Mouse (Mus musculus): ENCODE data around the gene Tnfrsf9.

Tnfrsf9 gene

DNA sequence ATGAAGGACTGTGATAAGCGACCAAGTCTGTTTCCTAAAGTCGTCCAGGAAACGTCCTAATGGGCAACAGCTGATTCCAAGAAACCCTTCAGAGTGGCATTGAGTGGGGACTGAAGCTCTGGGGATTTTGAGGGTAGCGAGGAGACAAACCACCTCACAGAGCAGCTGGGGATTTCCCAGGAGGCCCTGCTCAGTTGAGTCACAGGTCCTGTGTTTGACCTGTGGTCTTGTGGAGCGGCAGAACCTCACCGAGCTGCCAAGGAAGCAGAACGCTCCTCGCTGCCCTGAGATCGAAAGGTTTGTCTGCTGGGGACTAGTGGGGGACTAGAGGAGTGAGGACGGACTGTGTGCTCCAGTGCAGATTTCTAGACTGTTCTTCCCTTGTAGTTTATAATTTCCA, 13.4 kb downstream of the Tnfrsf9 start:
- DNase-seq (ENCODE audit: low spot score in 2 of 2): peak; percentile 77 to 86

DNA sequence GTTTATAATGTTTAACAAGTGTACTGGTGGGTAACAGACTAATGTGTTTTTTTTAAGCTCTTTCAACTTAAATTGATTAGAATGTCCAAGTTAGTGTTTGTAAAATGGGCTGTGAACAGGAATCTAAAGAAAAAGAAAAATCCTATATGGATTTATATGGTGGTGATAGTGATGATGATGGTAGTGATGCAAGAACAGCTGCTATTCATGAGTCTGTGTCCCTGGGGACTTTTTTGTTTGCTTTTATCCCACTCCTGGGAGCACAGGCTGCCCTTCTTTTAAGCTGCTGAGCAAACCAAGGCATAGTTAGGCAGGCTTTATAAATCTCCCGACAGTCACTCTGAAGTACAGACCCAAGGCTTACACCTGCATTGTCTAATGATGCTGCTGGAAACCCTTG, 19.1 kb downstream of the Tnfrsf9 start:
- no peak for DNase-seq (ENCODE audit: low spot score in 2 of 2)

DNA sequence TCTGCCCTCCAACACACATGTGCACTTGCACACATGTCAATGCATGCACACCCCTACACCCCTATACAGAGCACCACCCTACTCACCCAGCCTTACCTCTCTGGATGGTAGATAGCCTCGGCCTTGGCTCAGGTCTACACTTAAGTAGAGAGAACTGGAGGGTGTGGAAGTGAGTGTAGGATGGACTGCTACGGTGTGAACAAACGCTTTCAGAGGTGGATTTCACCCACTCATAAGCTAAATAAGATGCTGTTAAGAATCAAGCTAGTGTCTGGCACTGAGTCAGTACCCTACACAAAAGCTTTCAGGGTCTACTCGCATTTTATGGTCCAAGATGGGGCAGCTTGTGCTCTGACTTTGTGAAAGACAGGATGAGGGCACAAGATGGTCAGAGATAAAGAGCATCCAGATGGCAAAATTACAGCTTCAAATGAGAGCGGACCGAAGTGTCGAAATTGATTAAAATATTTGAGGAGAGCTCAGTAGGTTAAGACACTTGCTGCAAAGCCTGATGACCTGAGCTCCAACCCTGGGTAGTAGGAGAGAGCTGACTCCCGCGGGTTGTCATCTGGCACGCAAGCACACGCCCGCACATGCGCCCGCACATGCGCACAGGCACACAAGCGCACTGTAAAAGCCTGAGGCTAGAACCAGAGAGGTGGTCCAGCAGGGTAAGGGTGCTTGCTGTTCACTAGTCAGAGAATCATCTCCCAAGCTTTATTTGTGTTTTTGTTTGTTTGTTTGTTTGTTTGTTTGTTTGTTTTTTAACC, 23.1 kb downstream of the Tnfrsf9 start:
- peak; percentile 28 to 30 for DNase-seq (ENCODE audit: low spot score in 2 of 2)

DNA sequence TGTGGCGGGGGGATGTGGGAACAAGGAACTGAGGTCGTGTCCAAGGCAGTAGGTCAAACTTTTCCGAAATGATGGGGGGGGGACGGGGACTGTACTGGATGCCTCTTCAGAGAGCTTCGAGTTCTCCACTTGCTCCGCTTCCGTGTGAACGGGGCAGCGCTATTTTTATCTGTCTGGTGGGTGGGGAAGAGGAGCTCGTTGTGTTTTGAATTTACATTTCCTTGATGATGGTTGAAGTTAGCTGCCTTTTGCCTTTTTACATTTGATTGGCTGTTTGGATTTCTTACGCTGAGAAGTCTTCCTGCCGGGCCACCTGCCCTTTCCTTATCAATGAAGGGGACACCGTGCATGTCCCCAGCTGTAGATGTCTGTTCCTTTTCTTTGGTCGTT, 23.7 kb downstream of the Tnfrsf9 start:
- no peak for DNase-seq (ENCODE audit: low spot score in 2 of 2)

DNA sequence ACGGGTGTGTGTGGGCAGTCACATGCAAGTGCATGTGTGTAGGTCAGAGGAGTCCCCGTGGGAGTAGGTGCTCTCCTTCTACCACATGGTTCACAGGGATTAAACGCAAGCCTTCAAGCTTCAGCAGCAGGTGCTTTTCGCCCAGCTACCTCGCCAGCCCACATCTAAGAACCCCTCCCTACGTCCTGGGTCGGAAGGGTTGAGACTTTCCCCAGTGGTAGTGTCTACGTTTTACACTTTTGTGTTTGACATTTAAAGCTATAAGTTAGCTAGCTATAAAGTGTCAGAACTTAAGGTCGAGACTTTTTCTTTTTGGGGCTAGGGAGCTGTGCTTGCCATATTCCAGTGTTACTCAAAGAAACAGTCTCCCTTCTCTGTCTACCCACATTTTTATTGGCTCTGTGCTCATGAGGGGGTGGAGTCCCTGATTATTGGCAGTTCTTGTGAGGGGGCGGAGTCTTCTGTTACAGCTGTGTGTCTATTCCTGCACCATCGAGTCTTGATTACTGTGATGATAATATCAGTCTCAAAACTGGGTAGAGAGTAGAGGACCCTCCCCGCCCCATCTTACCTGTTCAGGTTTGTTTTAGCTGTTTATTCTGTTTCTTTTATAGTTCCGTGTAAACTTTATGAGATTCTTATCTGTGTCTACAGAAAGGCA, 25.8 kb downstream of the Tnfrsf9 start:
- peak in 1 of 2 experiments; percentile 16 for DNase-seq (ENCODE audit: low spot score in 2 of 2)

DNA sequence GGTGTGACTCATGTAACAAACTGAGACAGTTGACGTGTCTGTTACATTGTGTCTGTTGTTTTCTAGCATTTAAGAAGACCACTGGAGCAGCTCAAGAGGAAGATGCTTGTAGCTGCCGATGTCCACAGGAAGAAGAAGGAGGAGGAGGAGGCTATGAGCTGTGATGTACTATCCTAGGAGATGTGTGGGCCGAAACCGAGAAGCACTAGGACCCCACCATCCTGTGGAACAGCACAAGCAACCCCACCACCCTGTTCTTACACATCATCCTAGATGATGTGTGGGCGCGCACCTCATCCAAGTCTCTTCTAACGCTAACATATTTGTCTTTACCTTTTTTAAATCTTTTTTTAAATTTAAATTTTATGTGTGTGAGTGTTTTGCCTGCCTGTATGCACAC, 30.3 kb downstream of the Tnfrsf9 start:
- no peak for DNase-seq (ENCODE audit: low spot score in 2 of 2)

DNA sequence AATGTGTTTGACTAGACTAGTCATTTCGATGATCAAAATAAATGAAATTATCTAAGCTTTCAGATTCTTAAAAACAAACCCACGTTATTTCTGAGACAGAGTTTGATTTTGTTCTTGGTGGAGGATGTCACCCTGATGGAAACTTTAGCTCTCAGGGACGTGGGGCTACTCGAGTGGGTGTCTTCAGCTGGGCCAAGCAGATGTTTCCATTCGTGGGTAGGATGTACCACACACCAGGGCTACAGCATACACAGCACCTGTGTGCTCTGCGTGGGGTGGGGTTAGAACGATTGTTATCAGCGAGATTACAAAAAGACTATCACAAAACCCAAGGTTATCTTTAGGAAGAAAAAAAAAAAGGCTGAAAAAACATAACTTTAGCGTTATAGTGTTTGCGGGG, 36.6 kb downstream of the Tnfrsf9 start:
- no peak for DNase-seq (ENCODE audit: low spot score in 2 of 2)

DNA sequence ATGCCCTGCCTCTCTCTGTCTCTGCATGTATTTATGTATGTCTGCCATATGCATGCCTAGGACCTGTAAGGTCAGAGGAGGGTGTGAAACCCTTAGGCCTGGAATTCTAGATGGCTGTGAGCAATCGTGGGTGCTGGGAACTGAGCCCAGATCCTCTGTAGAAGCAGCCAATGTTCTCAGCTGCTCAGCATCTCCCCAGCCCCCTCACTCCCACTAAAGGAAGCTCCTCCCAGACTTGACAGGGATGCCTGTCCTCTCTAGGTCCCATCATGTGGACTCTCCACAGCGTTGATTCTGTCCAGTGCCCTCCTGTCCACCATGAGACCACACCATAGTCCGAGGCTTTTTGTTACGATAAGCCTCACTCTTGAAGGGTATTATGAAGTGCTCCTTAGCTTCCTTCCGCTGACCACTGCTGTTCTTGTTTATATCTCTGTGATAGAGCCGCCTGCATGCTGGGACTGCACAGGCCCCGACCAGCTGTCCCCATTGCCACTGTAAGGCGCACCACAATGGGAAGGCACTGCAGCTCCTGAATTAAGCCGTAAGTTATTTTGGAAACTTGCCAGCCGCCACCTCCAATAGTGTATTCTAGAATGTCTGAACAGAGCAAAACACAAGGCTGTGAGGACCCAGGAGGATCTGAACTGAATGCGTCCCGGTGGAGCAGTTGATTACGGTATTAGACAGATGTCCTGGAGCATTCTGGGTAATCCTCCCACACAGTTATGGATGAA, 42.2 kb downstream of the Tnfrsf9 start:
- DNase-seq (ENCODE audit: low spot score in 2 of 2): no peak

DNA sequence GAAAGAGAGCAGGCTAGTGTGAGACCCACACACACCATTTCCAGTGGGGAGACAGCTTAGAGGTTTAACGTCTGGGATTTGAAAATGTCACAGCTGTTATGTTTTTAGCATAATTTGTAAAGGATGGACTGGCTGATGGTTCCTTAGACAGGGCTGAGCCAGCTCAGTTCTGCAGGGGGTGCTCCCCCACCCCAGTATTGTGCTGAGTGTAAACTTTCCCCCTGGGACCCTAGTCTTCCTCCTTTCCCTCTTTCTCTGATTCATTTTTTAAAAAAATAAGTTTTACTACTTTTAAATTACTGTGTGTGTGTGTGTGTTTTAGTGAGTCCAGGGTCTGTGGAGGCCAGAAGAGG, 42.7 kb downstream of the Tnfrsf9 start:
- DNase-seq (ENCODE audit: low spot score in 2 of 2): no peak

DNA sequence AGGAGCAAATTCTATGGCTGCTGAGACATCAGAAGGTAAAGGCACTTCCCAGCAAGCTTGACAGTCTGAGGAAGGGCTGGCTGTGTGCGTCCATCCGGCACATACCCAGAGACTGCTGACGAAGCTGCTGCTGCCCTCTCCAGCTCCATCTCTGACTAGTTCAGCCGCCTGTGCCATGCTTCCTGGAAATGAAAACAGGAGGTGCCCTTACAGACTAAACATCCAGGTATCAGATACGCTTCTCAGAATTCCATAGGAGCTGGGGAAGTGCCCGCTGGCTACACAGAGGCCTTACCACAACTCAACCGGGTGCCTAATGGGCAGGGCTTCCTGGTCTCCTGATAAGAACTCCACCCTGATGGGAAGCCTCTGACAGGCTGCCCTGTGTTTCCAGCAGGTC, 44.2 kb downstream of the Tnfrsf9 start:
- no peak for DNase-seq (ENCODE audit: low spot score in 2 of 2)

DNA sequence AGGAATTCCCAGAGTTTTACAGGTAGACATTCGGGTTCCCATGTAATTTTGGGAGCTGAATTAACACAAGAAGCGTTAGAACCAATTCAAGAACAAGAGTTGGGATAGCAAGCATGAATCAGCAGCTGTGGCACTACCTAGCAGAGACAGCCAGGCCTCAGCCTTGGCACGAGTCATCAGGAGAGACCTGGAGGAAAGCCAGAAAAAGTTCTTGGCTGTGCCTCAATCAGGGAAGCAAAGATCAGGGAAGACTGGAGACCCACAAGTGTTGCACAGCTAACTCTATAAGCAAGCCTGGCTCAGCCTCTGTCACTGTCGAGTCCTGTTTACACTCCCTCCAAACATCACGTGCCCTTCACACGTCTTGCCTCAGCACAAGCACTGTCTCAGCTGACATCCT, 47.9 kb downstream of the Tnfrsf9 start:
- DNase-seq (ENCODE audit: low spot score in 2 of 2): no peak

DNA sequence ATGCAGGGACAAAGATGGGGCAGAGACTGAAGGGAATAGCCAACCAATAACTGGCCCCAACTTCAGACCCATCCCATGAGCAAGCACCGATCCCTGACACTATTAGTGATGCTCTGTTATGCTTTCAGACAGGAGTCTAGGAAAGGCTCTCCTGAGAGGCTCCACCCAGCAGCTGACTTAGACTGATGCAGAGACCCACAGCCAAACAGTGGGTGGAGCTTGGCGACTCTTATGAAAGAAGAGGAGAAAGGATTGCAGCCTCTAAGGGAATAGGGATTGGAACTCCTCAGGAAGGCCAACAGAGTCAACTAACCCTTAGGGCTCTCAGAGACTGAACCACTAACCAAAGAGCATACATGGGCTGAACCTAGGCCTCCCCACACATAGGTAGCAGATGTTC, 49.3 kb downstream of the Tnfrsf9 start:
- no peak for DNase-seq (ENCODE audit: low spot score in 2 of 2)

DNA sequence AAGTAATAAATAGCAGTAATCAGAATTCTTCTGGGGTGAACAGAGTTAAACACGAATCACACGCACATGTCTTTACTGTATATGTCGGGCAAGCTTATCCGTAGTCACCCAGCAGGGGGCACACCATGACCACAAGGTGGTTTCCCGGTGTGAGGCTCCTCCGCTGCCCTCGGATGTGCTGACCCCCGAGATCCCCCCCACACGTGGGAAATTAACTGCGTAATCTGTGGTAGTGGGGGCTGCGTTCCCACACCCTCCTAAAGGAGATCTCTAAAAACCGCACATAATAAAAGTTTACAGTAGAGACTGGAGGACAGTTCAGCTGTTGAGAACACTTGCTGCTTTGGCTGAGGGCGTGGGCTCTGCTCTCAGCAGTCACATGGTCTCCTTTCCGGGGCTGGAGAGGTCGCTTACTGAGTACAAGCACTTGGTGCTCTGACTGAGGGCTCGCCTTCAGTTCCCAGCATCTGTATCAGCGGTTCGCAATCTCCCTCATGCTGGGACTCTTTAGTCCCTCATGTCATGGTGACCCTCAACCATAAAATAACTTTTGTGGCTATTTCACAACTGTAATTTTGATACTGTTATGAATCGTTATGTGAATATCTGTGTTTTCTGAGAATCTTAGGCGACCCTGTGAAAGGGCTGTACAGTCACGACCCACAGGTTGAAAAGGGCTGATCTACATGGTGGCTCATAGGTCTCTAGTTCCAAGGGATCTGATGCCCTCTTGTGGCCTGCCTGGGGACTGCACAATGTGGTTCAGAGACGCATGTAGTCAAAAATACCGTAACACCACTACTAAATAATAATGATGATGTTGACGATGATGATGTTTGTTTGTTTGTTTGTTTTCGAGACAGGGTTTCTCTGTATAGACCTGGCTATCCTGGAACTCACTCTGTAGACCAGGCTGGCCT, 50.5 kb downstream of the Tnfrsf9 start:
- DNase-seq (ENCODE audit: low spot score in 2 of 2): peak; percentile 86 to 89

DNA sequence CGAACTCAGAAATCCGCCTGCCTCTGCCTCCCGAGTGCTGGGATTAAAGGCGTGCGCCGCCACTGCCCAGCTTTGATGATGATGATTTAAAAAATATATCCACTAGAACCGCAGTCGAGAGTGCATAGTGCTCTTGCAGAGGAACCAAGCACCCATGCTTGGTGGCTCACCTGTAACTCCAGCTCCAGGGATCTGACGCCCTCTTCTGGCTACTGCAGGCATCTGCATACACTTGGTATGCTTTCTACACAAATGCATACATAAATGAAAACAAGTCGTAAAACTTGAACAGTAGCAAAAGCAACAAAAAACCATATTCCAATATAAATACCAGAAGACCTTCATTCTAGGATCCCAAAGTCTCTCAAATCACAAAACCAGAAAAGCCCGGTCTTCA, 51.2 kb downstream of the Tnfrsf9 start:
- DNase-seq (ENCODE audit: low spot score in 2 of 2): peak; percentile 13 to 14

DNA sequence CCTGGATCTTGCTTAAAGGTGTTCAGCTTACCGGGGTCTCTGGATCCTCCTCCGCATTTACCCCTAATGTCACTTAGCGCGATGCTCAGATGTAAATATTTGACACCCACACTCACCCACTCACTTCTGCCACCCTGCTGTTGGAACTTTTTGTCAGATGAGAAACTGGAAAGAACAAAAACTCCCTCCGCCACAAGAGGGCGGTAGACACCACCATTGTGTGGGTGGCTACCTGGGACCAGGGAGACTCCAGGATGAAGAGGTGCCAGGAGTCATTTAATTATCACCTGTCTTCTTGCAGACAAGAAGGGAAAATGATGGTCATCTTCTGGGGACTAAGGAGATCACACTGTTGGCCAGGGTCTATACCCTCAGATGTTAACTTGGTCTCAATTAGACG, 52.2 kb downstream of the Tnfrsf9 start:
- peak; percentile 54 to 63 for DNase-seq (ENCODE audit: low spot score in 2 of 2)

DNA sequence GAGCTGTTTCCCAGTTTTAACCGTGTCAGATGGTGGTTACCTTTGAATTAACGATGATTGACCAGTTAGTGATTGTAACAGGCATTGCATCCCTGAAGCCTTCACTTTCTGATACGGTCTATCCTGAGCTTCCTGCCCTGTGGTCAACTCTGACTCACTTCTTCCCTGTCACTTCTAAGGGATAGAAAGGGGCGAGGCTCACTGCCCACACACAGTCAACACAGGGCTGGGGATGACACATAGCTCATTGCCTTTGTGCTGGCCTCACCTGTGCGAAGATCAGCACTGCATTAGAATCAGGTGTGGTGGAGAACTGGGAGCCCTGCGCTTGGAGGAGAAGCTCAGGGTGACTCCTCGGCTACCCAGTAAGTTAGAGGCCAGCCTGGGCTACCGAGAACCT, 54.6 kb downstream of the Tnfrsf9 start:
- DNase-seq (ENCODE audit: low spot score in 2 of 2): no peak

DNA sequence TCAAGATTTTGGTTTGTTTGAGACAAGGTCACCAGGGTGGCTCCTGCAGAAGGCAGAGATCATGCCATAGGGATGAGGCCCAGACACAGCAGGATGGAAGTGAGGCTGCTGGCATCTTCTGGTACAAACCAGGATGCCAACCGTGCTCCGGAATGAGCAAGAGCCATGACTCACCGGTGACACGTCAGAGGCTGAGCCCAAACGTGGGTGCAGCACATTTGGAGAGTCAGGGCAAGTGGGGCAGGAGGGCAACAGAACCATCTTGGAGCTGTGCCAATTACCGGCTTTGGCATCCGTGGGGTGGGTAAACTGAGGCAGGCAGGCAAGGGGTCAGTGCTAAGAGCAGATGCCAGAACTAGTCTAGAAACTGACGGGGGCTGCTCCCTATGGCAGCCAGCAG, 58.9 kb downstream of the Tnfrsf9 start:
- no peak for DNase-seq (ENCODE audit: low spot score in 2 of 2)

DNA sequence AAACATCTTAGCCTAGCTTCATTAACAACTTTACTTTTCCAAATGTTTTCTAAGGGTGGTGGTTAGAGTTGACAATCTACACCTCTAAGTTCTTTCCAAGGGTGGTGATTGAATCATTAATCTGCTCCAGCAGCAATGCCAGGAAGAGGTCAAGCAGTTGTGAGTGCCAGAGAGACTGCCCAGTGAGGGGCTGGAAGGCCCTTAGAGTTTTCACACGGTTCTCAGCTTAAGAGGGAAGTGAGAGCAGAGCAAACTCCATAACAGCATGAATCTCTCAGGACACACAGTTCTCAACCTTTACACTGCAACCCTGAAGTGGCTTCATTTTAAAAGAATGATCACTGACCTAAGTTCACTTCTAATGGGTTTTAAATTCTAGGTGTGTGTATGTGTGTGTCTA, 60.8 kb downstream of the Tnfrsf9 start:
- no peak for DNase-seq (ENCODE audit: low spot score in 2 of 2)

DNA sequence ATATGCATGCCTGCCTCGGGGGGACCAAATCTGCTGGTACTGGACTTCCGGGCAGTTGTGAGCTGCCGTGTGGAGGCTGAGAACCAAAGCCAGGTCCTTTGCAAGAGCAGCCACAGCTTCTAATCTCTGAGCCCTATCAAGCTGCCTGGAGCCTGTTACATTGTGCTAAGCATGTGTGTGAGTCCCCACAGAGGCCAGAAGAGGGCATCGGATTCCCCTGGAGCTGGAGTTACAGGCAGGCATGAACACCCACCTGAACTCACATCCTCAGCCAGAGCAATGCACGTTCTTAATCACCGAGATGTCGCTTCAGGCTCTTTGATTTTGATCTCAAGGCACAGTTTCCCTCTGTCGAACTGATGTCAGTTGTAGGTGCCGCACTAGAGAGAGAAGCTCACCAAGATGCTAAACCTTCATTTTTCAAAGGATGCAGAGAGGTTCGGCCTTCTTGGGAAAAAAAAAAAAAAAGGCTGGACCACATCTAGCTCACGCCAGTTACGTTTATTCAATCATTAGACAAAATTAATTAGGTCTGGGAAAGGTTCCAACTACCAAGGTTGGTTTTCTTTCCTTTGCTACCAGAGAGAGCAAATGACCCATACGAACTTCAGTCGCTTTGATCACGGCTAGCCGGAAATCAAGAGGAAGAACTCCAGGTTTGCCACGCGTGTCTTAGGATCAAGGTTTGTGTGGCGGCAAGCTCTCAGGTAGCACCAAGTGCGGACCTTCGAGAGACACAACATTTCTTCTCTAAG, 64.0 kb downstream of the Tnfrsf9 start:
- DNase-seq (ENCODE audit: low spot score in 2 of 2): no peak

DNA sequence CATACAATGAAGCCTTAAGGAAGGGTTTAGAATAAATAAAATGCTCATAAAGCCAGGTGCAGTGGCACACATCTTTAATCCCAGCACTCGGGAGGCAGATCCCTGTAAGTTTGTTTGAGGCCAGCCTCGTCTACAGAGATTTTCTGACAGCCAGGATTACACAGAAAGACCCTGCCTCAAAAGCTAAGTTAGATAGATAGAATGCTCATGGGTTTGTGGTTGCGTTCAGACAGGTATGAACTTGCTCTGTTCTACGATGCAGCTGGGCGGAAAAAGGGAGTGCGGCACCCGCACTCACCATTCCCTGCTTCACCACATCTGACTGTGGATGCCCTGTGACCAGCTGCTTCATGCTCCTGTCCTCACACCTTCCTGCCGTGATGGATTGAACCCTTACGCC, 65.1 kb downstream of the Tnfrsf9 start:
- DNase-seq (ENCODE audit: low spot score in 2 of 2): no peak

DNA sequence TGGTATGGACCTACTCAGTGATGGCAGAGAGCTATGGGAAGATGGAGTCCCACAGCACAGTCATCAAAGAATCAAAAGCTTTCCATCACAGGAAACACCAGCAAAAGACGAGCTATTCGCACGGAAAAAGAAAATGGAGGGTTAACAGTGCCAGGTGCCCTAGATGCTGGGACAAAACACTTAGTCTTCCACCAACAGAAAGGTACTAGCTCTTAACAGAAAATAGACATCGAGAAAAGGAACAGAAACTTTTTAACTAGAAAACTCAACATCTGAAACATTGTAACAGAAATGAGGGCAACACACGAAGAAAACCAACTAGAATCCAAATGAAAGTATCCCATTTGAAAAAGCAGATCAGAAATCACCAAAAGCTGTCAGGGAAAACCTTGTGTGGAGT, 65.8 kb downstream of the Tnfrsf9 start:
- no peak for DNase-seq (ENCODE audit: low spot score in 2 of 2)
